In the genomic region with DNA sequence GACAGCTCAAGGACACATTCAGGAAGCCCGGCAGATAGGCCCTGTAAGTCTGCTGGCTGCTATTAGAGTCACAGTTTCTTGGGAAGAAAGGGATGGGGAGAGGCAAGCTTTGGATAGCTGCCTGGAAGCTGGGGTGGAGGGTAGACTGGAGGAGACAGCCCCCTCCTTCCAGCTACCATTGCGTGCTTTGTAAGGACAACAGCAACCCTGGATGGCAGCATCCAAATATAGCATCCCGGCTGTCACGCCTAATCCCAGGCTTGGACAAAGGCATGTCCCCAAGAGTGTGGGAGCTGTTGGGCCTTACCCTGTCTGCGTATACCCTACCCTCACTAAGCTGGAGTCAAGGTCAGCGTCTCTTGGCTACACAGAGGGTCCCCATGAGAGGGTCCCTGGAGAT, we compare ENCODE assay signal across 9 mouse cellular contexts. TPM values are rescaled to one million over a fixed set of nuclear protein-coding genes. Genes with fewer than 3 reads are reported as not detected.
DNase-seq lines count a peak whose midpoint lies in the region; ATAC-seq lines count a peak whose summit lies in the region.
"Had no signal": no experiment of that assay in that cellular context is flagged by ENCODE, and none has a peak within 500 bp of the region (broad histone marks: within the 10 kb centered on the region; RNA-seq: fewer than 3 reads in every experiment).

No protein-coding gene starts in this region.

- H3K36me3 ChIP-seq in embryonic facial prominence, embryonic 14.5 days (ENCODE audit: control insufficient read depth, insufficient read depth, low read length): no peaks in the 10 kb centered on the region
- no peaks in the 10 kb centered on the region for H3K36me3 ChIP-seq in heart, embryonic 13.5 days
- no peaks in the 10 kb centered on the region for H3K36me3 ChIP-seq in neural tube, embryonic 15.5 days

- H3K9ac ChIP-seq in embryonic facial prominence, embryonic 14.5 days (ENCODE audit: low read depth, low read length): 0 out of 2 replicates have a peak overlapping the region, but pooled peaks have one; percentile 7
- H3K9ac ChIP-seq in heart, embryonic 13.5 days: peak overlapping the region; percentile 74
- H3K9ac ChIP-seq in neural tube, embryonic 15.5 days (replicated peaks): no peak overlapping the region

- no peak overlapping the region for H3K4me2 ChIP-seq in embryonic facial prominence, embryonic 14.5 days (ENCODE audit: low read depth, low read length)
- no peak overlapping the region for H3K4me2 ChIP-seq in heart, embryonic 13.5 days
- no peak overlapping the region for H3K4me2 ChIP-seq in neural tube, embryonic 15.5 days

- H3K4me1 ChIP-seq in embryonic facial prominence, embryonic 14.5 days (ENCODE audit: control insufficient read depth, insufficient read depth, low read length): peaks cover 22% of the 10 kb centered on the region
- H3K4me1 ChIP-seq in heart, embryonic 13.5 days: peaks cover 55% of the 10 kb centered on the region
- H3K4me1 ChIP-seq in neural tube, embryonic 15.5 days: peaks cover 40% of the 10 kb centered on the region

- DNase-seq in left cerebral cortex, adult 18-20 months (ENCODE audit: low spot score in 2 of 2): peak; percentile 55 to 77
- DNase-seq in left cerebral cortex, adult 11 months (ENCODE audit: low spot score): no peak
- peak; percentile 74 for DNase-seq in embryonic facial prominence, embryonic 14.5 days (ENCODE audit: low spot score)
- no peak for DNase-seq in ovary, postnatal 10 days (ENCODE audit: low spot score)
- DNase-seq in thymus, postnatal 0 days (ENCODE audit: low spot score): no peak

- H3K9me3 ChIP-seq in embryonic facial prominence, embryonic 14.5 days (ENCODE audit: control insufficient read depth, low read length): no peaks in the 10 kb centered on the region
- no peaks in the 10 kb centered on the region for H3K9me3 ChIP-seq in heart, embryonic 13.5 days
- no peaks in the 10 kb centered on the region for H3K9me3 ChIP-seq in neural tube, embryonic 15.5 days (replicated peaks)

- WGBS in embryonic facial prominence, embryonic 14.5 days: 89% methylated on average over 6 of the region's 6 CpGs
- WGBS in heart, embryonic 13.5 days: 41% methylated on average over 6 of the region's 6 CpGs
- 64% methylated on average over 6 of the region's 6 CpGs for WGBS in neural tube, embryonic 15.5 days

- no peak overlapping the region for H3K4me3 ChIP-seq in embryonic facial prominence, embryonic 14.5 days (ENCODE audit: low read depth, low read length)
- H3K4me3 ChIP-seq in heart, embryonic 13.5 days: no peak overlapping the region
- H3K4me3 ChIP-seq in neural tube, embryonic 15.5 days (replicated peaks): no peak overlapping the region
- H3K4me3 ChIP-seq: erythroblast, embryonic 14.5 days had no signal

- peak overlapping the region; percentile 76 for H3K27ac ChIP-seq in embryonic facial prominence, embryonic 14.5 days (replicated peaks; ENCODE audit: low read depth, low read length)
- peak overlapping the region; percentile 93 for H3K27ac ChIP-seq in heart, embryonic 13.5 days (replicated peaks)
- peak overlapping the region; percentile 83 for H3K27ac ChIP-seq in neural tube, embryonic 15.5 days (replicated peaks)

- no peaks in the 10 kb centered on the region for H3K27me3 ChIP-seq in embryonic facial prominence, embryonic 14.5 days (replicated peaks; ENCODE audit: control insufficient read depth, insufficient read depth, low read length)
- no peaks in the 10 kb centered on the region for H3K27me3 ChIP-seq in heart, embryonic 13.5 days (replicated peaks)
- H3K27me3 ChIP-seq in neural tube, embryonic 15.5 days (replicated peaks): no peaks in the 10 kb centered on the region

- ATAC-seq in embryonic facial prominence, embryonic 14.5 days (ENCODE audit: low read depth): peak; percentile 35
- peak; percentile 37; the same call in 1 of the 2 replicates for ATAC-seq in heart, embryonic 13.5 days (ENCODE audit: extremely low read depth, insufficient number of reproducible peaks, low FRiP score, low TSS enrichment)
- ATAC-seq in neural tube, embryonic 15.5 days (ENCODE audit: low FRiP score): peak; percentile 65
- ATAC-seq in erythroblast, adult 5-6 weeks (replicated peaks; ENCODE audit: low FRiP score, poor library complexity, severe bottlenecking): no peak

RNA-seq across cellular contexts. Expression of a gene that starts 29.7 kb away (rescaled TPM):
- 10 to 100 TPM; 51.6 to 52.7 TPM for total RNA-seq in left cerebral cortex, adult 18-20 months (2021)
- polyA plus RNA-seq in embryonic facial prominence, embryonic 14.5 days (2014; fragmentation: Nextera tagmentation; extraction: Ambion mirVana): 13.5 and 21.7 TPM in 2 replicates
- polyA plus RNA-seq in heart, embryonic 13.5 days (2015; fragmentation: Nextera tagmentation; extraction: Ambion mirVana): 25.8 and 31.3 TPM in 2 replicates
- polyA plus RNA-seq in neural tube, embryonic 15.5 days (2015; fragmentation: Nextera tagmentation; extraction: Ambion mirVana): 16.1 and 21.3 TPM in 2 replicates
- 156 and 158 TPM in 2 replicates for polyA plus RNA-seq in thymus, postnatal 0 days (2015; fragmentation: Nextera tagmentation; extraction: Ambion mirVana)
- total RNA-seq in erythroblast, adult 5-6 weeks (2015; ENCODE audit: low replicate concordance): 25.9 and 28.2 TPM in 2 replicates
- 15.9 and 17.1 TPM in 2 replicates for total RNA-seq in erythroblast, adult 5-6 weeks (2017; ENCODE audit: low replicate concordance)

RNA-seq across cellular contexts. Expression of a gene that starts 40.8 kb away (rescaled TPM):
- 10 to 100 TPM; 57.6 to 57.9 TPM for total RNA-seq in left cerebral cortex, adult 18-20 months (2021)
- polyA plus RNA-seq in embryonic facial prominence, embryonic 14.5 days (2014; fragmentation: Nextera tagmentation; extraction: Ambion mirVana): 70.2 and 78.7 TPM in 2 replicates
- 61.2 and 64.8 TPM in 2 replicates for polyA plus RNA-seq in heart, embryonic 13.5 days (2015; fragmentation: Nextera tagmentation; extraction: Ambion mirVana)
- 58.6 and 63.2 TPM in 2 replicates for polyA plus RNA-seq in neural tube, embryonic 15.5 days (2015; fragmentation: Nextera tagmentation; extraction: Ambion mirVana)
- polyA plus RNA-seq in thymus, postnatal 0 days (2015; fragmentation: Nextera tagmentation; extraction: Ambion mirVana): 87.2 and 88.5 TPM in 2 replicates
- total RNA-seq in erythroblast, adult 5-6 weeks (2015; ENCODE audit: low replicate concordance): 187 and 269 TPM in 2 replicates
- 221 and 245 TPM in 2 replicates for total RNA-seq in erythroblast, adult 5-6 weeks (2017; ENCODE audit: low replicate concordance)

Comparison
In these comparisons a context has a peak if more than half of its experiments do, and no peak if none do; other contexts are left out.
1. DNase-seq: peak in left cerebral cortex, adult 18-20 months (2 of 2) and embryonic facial prominence, embryonic 14.5 days (single experiment); none in left cerebral cortex, adult 11 months (single experiment), ovary, postnatal 10 days (single experiment) and thymus, postnatal 0 days (single experiment).
2. Peak in every context shown above with its lines, with median percentiles within 50 percentile points of each other: H3K27ac ChIP-seq.